Mouse (Mus musculus) retina, adult 2 months (tissue): ENCODE measurements around the gene Mgp.
"Not testable (repeated sequence)": the region's sequence is repeated elsewhere in the genome, so short reads cannot be mapped to it uniquely, and the experiment has no call there.

Experiments
- DNase-seq: peaks from one replicate; pipeline ENCODE4 v3.0.0-alpha.2; 2012; ENCODE audit warnings: low read depth, low spot score

Mgp gene

DNA sequence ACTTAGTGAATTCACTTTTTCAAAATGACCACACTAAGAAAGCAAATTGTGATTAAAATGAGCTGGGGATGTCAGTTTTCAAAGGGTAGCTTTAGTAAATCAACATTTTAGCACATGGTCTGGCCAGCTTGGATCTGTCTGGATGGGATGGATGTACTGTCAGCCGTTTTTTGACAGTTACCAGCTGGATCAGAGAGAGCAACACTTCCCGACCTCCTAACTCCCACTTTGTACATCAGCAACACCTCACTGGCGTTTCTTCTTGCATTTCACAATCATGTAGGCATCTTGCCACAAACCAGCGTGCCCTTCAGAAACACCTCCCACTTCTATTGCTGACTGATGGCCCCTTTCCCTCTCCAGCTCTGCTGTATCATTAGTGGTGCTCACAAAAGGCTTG is 22.6 kb upstream of the Mgp start:
- DNase-seq: no peak

DNA sequence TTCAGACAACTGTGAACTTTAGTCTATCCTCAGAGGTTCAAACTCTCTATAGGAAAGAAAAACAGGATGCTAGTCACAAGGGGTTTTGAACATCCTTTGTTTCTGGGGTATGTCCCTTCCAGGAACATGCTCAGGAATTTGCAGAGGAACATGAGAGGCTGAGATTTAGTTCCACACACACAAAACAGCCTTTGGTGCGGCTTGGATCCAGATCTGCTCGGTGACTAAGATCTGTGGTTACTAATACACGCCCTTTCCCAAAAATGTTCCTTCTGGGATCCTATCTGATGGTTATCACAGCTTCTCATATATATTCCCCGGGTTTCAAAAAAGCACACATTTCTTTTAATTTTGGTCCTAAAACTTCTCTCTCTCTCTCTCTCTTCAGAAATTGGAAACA is 22.2 kb upstream of the Mgp start:
- no peak for DNase-seq

DNA sequence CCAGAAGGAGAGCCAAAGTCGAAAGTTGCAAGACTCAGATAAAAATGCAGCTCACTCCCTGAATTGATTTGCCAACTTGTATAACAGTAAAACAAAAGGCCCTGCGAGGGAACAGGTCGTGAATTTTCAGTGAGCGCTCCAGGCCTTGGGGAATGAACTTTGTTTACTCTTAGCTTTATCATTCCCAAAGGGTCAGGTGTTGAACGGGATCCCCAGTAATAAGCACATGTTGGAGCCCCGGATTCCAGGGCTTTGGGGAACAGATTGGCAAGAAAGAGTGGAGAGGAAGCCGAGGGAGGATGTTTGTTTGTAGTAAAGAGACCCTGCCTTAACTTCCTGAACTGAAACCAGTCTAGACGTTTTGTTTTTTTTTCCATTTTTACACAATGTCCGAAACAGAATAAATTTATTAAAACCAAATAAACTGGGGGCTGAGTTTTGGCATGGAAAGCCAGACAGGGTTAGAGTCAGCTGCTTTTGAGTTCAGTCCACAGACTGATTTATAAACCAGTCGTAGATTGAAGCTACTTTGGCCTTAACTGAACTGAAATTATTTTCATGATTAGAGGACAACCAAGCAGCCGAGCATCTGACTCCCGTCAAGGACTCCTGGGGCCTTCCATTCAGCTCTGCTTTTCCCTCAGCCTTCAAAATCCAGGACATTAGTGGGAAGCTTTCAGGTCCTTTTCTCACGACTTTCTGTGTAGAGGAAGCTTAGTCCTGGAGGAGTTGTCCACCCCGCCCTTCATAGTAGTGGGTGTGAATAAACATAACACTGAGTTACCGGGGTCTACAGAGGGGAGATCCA is 19.1 kb upstream of the Mgp start:
- no peak for DNase-seq

DNA sequence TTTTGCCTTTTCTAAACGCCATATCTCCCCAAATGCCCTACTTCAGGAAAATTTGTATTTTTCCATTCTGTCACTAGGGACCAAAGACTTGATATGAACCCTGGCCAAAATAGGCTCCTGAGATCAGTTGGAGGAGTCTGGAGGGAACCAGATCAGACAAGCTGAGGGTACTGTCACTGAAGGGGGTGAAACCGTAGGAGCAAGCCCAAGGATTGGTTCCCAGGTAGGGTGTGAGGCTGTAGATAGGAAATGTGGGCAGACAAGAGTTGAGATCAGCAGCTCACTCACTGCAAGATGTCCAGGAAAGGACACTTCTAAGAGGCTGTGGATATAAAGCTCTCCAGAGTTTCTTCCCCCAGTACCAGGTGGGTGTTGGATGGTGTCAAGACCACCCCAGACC is 16.4 kb upstream of the Mgp start:
- no peak for DNase-seq

DNA sequence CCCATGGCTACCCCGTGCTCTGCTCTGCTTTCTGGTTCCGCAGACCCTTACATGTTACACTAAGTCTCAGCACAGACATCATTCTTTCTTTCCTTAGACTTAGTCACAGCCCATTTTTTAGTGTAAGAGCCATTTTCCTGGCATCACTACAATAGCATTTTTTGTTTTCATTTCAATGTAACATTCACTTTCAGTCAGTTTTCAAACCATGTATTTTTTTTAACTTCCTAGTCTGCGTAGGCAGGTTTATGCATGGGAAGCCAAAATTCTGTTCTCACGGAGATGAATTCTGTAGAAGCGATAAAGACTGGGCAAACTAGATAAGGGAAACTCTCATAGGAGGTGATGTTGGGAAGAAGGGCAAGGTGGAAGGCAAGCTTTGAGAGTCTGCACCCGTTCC is 13.9 kb upstream of the Mgp start:
- DNase-seq: no peak

DNA sequence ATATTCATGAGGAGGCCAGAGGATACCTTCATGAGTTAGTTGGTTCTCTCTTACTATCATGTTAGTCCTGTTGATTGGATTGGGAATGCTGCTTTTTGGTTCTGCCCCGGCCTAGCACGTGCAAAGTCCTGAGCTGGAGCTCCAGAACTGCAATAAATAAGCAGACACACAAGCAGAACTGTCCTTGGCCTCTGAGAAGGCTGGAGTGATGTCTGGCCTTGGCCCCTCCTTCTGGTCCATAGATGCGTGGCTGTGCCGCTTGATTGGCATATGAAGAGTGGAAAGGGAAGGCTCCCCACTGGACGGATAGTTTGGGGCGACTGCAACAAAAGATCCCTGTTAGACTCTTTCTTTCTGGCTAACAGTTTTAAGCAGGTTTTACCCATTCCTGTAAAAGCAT is 13.4 kb upstream of the Mgp start:
- no peak for DNase-seq

DNA sequence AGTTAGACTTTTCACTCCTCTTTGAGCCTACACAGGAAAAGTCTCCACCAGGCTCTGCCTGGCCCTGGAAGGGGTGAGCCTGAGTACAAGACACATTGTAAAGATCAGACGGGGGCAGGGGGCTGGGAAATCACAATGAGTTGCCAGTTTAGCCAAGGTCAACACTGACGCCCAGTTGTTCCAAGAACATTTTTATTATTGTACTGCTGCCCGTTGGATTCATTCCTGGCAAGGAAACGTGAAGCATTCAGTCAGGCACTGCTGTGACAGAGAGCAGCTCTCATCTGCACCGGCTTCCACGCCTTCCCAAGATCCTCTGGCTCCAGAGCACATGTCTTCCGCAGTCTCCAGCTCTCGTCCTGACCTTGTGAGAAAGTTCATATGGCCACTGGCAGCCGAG is 12.2 kb upstream of the Mgp start:
- DNase-seq: no peak

DNA sequence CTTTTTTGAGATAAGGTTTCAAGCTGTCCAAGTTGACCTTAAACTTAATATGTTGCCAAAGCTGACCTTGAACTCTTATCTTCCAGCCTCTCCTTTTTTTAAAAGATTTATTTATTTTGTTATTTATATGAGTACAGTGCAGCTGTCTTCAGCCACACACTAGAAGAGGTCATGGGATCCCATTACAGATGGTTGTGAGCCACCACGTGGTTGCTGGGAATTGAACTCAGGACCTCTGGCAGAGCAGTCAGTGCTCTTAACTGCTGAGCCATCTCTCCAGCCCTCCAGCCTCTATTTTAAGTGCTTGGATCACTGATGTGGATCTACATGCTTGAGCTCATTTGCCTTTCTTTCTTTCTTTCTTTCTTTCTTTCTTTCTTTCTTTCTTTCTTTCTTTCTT is 9.1 kb upstream of the Mgp start:
- not testable (repeated sequence) for DNase-seq

DNA sequence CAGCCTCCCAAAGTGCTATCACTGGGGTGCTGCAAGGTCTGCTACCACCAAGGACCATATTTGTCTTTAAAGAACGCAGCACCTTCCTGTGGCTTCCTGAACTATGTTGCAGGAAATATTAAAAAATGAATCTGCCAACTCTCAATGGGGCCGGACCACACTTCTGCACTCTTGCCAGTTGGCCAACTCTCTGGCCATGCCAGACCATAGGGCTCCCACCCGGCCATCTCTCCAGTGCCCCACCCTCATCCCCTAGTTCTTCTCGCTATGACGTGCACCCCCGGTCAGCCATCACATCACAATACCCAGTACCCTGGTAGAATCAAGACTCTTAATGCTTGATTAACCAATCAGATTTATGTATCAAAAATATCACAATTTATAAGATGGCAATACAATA is 8.3 kb upstream of the Mgp start:
- no peak for DNase-seq

DNA sequence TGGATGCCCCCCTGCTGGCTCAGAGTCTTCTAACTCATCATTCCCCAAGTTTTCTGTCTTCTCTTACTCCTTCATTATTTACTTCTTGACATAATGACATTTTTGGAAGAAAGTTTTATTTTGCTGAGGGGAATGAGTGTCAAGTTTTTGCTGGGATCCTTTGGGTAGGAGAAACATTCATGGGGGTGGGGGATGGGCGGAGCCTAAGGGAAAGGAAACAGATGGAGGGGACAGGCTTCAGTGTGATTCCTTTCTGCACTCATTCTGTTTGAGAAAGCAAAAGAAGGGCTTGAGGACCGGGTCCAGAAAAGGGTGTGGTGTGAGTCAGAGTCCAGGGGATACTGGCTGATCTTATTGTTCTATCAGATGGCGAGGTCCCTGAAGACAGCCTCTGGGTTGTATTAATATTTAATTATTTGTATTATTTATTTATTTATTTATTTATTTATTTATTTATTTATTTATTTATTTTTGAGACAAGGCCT is 7.8 kb upstream of the Mgp start:
- DNase-seq: no peak

DNA sequence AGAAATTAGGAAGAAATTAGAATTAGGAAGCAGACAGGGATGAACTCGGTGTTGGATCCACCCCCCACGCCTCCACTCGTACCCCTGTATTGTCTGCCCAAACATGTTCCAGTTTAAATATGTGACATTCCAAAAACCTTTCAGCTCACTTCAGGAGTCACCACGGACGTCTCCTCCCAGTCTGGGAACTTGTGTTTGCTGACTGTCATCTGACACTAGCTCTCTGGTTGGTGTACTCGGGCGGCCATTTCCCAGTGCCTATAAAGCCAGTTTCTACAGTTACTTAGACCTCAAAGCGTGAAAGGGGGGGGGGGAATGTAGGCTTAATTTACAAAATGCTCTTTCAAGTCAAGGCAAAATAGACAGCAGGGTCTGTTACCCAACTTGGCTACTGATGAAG is 6.1 kb upstream of the Mgp start:
- DNase-seq: no peak

DNA sequence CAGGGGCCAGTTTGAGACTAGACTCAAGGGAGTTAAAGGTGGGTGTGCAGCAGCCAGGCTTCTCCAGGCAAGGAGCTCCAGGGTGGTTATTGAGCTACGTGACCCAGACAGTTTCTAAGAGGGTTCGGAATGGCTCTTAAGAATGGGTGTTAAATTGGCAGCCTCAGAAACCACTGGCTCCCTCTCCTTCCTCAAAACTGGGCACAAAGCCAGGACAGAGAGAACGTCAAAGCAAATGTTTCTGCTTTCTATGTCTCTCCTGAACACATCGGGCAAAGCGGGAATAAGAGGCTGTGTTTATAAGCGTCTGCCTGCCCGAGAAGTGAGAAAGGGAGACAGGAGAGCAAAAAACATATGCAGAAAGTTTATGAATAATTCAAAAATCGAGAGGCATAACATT is 1.0 kb downstream of the Mgp start:
- DNase-seq: no peak

DNA sequence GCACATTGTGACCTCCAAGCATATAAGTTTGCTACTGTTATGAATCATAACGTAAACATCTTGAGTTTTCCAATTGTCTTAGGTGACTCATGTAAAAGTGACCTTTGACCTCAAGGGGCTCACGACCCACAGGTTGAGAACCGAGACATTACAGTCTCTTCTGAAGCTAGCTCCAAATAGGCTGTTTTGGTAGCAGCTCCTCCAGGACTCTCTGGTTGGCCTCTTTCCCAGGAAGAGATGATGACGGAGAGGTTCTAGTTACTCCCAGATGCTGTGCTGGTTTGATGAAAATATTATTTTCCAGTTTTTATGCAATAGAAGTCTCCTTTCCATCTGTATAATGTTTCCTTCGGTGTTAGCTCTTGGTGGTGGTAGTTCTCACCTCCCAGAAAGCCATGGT is 6.7 kb downstream of the Mgp start:
- DNase-seq: no peak

DNA sequence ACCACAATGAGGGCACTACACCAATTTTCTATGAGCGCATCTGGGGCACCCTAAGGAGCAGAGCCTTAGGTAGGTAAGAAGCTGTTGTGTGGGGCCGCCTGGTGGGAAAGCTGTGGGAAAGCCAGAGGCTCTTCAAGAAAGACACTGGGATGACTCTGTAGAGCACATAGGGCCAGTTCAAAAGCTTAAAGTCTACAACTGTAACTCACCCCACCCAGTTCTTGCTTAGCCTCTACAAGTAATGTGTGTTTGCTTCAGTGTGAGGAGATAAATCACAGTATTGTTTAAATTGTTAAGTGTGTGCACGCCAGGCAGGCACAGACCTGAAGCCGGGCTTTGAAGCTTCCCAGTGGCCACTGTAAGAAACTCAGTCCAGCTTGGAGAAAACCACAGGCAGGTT is 9.5 kb downstream of the Mgp start:
- no peak for DNase-seq

DNA sequence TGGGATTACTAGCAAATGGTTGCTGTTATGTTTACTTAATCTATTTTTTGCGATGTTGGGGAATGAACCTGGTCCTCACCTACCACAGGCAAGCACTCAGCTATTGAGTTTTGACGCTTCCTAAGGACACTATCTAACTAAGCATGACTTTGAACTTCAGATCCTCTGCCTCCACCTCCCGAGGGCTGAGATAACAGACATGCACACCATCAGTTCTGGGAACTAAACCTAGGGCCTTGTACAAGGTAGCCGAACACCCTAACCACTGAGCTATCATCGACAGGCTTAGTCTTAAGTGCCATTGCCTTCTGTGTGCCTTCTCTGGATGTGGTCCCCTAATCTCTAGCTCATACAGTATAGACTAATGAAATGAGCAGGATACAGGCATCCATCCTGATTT is 10.3 kb downstream of the Mgp start:
- no peak for DNase-seq

DNA sequence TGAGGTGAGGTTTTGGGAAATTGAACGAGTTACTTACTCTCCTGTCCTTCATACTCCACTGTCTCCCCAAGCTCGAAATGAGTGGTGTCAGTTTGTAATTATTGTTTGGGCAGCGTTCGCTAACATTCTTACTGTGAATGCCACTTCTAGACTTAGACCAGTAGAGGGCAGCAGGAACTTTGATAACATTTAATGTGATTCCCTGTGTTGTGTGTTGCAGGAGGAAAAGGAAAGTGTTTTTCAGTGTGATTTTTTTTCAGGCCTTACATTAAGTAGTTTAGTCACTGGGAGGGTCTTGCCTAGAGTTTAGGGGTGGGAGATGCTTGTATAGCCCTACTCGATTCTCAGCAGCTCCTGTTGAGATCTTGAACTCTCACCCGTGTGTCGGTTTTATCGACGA is 14.6 kb downstream of the Mgp start:
- DNase-seq: peak; percentile 29

DNA sequence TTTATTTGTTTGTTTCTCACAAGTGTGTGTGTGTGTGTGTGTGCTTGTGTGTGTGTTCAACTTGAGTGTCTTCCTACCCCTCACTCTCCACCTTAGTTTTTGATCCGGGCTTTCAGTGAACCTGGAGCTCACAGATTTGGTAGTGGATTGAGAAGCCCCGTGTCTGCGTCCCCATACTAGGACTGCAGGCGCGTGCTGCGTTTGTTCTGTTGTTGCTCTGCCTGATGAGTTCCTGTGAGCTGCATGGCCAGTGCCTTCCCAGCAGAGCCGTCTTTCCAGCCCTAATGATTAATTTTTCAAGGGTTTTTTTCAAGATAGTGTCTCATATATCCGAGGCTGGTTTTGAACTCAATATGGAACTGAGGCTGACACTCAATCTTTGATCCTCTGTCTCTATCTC is 17.2 kb downstream of the Mgp start:
- DNase-seq: no peak

DNA sequence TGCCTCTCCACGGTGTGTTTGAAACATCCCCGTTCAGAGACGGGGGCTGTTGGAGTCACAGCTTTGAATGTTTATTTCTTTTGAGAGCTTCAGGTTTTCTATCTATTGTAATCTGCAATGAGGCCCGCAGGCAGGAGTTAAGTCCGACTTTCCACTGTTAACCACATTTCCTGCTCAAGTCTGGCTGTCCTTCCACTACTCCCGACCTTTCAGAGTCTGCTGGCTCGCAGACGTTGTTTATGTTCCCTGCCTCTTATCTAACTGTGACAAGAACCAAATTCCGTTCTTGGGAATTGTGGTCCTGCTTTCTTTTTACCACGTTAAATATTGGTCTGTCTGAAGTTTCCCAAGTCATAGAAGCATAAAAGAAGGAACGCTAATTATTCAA is 17.8 kb downstream of the Mgp start:
- DNase-seq: no peak

DNA sequence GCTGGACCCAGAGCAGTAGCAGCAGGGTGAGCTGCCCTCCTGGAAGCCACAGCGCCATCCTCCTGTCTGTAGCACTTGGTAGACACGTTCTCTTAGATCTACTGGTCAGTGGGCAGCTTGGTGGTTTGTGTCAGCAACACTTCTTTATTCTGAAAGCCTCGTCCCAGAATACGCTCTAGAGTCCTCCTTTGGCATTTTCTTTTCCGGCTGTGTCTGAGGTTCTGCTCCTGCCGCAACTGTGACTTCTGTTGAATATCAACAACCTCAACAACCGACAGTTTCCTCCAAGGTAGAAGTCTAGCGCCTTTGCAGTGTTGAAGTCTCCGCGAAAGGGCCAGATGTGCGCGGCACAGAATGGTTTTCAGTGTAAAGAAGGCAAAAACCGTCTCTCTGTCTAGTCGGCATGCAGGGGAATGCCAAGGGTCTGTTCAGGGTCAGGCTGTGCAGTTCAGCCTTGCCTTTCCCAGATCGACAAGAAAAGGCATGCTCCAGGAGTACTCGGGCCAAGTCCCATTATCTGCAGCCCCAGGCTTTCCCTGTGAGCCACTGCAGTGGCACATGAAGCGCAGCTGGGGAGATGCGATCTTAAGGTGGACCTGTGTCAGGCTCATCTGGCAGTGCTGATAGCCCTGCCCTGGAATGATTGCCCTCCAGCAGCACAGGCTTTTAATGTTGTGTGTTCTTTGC is 18.3 kb downstream of the Mgp start, which contains the start of gene Art4:
Gene Art4 (minus strand): TSS at position 548 of the 687 bp plus-strand sequence.
- no peak for DNase-seq

DNA sequence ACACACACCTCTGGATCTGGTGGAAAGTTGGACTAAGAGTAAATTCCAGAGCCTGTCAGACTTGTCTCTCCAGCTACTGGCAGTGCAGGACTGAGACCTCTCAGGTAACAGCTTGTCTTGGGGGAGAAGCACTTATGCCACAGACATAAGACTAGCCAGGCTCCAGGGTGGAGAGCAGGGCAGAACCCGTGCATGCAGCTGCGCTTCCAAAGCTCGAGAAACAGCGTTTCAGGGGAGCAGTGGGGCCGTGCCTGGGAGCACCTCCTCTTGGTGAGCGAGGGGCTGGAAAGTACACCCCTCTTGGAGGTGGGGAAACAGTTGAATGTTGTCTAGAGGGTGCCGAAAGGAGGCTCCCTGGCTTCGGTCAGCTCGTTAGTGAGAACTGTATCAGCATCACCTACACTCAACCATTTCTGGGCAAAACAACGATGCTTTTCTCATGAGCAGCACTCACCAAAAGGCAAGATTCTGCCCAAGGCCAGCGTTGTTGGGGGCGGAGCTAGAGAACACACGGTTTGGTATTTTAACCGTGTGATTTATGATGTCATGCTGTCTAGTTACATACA is 19.5 kb downstream of the Mgp start:
- DNase-seq: no peak

DNA sequence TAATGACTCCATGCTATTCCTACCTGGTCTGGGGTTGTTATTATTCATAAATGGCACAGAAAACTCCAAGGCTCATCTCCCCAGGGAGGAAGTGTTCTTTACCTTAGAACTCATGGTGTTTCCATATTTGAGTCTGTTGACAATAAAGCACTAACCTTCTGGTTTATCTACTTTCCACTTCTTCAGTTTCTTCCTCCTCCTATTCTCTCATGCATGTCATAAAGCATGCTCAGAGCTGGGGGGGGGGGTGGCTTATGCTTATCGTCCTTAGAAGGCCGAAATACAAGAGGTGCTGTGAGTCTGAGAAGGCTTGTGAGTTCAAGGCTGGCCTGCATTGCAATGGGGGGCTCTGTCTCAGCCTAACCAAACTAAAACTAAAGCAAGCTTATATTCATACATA is 20.4 kb downstream of the Mgp start:
- DNase-seq: no peak

DNA sequence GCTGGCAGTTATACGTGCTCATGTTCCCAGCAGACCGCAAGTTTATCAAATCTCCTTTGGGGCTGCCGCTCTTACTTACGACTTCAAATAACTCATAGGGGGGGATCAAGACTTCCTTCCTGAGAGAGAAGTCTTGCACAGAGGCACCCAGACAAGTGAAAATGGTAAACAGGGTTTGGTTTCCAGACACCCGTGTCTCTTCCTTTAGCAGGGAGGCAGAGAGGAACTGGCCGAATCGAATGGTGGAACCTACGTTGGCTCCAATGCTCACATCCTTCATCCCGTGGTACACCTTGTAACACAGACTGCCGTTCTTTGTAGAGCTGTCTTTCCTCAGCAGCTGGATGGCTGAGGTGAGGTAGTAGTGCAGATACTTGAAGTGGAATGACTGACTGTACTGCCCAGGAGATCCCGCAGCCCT is 21.3 kb downstream of the Mgp start:
- DNase-seq: no peak

DNA sequence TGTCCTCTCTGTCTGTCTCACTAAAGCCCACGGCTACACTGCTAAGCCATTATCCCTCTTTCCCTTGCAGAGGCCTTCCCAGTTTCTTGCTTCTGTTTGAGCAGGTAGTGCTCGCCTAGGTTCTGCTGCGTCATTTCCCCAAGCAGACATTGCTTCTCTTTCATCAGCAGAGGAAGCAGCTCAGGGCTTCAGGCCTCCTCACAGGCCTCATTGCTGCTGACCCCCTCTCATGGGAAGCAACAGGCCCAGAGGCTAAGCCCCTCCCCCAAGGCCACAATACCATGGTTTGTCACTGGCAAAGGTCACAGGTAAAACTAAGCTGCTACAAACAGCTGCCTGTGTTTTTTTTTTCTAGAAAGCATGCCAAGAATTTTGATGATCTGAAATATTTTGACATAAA is 22.9 kb downstream of the Mgp start:
- no peak for DNase-seq
